Mouse (Mus musculus) midbrain, embryonic 16.5 days (tissue): ENCODE results near the gene Adamtsl5. TPM values are rescaled to one million over a fixed set of nuclear protein-coding genes. Genes with fewer than 3 reads are reported as not detected.

ENCODE experiments used
- ATAC-seq: fragments of 200-750 bp; cut with Nextera tagmentation; 2 replicates; pipeline ENCODE4 v1.8.0; 2017; ENCODE audit warnings: moderate TSS enrichment
- H3K27ac ChIP-seq: fragments of 300-500 bp; sonication (generic); 2 replicates; pipeline ENCODE4 v1.5.1; 2014; ENCODE audit warnings: mild to moderate bottlenecking, low read length, mixed read lengths
- H3K27me3 ChIP-seq: fragments of 300-500 bp; sonication (generic); 2 replicates; pipeline ENCODE4 v1.6.1; 2014; ENCODE audit warnings: low read depth, low read length, mixed read lengths; ENCODE audit not compliant: control insufficient read depth, insufficient read depth
- H3K36me3 ChIP-seq: fragments of 300-500 bp; sonication (generic); 2 replicates; pipeline ENCODE4 v1.6.1; 2014; ENCODE audit warnings: mild to moderate bottlenecking, low read length, moderate library complexity, mixed read lengths; ENCODE audit not compliant: control insufficient read depth, insufficient read depth
- H3K4me1 ChIP-seq: fragments of 300-500 bp; sonication (generic); 2 replicates; pipeline ENCODE4 v1.6.1; 2014; ENCODE audit warnings: mild to moderate bottlenecking, low read length, mixed read lengths; ENCODE audit not compliant: control insufficient read depth, insufficient read depth
- H3K4me2 ChIP-seq: fragments of 300-500 bp; sonication (generic); 2 replicates; pipeline ENCODE4 v1.6.1; 2014; ENCODE audit warnings: mild to moderate bottlenecking, low read length, mixed read lengths
- H3K4me3 ChIP-seq: fragments of 300-500 bp; sonication (generic); 2 replicates; pipeline ENCODE4 v1.5.1; 2014; ENCODE audit warnings: low read depth, mild to moderate bottlenecking, low read length, moderate library complexity, mixed read lengths
- H3K9ac ChIP-seq: fragments of 300-500 bp; sonication (generic); 2 replicates; pipeline ENCODE4 v1.6.1; 2014; ENCODE audit warnings: low read depth, low read length, mixed read lengths
- H3K9me3 ChIP-seq: fragments of 300-500 bp; sonication (generic); replicated peaks from 2 replicates; pipeline ENCODE4 v1.6.1; 2014; ENCODE audit warnings: mild to moderate bottlenecking, low read length, mixed read lengths; ENCODE audit not compliant: control insufficient read depth, poor library complexity, severe bottlenecking
- WGBS: fragments of 180-500 bp; shearing (Covaris S2); extraction: QIAGEN DNeasy Blood & Tissue Kit; methylation state at CpG from one replicate; pipeline ENCODE4 v1.1.7; 2014; 5-methylcytosine and 5-hydroxymethylcytosine counted together
- polyA plus RNA-seq: library from polyadenylated mRNA; unstranded; fragments of >200 nt; fragmentation: Nextera tagmentation; extraction: Ambion mirVana; gene quantifications from 2 replicates; pipeline ENCODE4 v1.2.1, GENCODE M21; 2015

Adamtsl5 gene
- polyA plus RNA-seq, 1 experiment from 2014 or later: 0.38 TPM

DNA sequence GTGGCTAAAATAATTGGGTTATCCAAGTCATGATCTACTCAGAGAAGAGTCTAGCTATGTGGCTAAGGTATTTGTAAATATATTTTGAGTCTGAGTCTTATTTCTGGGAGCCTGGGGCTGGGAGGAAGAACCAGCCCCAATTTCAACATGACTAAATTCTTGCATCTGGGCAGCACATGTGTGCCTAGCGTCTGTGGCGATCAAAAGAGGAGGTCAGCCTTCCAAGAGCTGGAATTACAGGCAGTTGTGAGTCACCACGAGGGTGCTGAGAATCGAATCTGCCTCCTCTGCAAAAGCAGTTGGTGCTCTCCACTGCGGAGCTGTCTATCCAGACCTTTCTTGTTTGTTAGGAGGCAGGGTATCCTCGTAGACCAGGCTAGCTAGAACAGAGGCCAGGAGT lies 17.5 kb upstream of the Adamtsl5 start:
- no peak for ATAC-seq
- Histone ChIP-seq H3K4me3 (no peak overlapping the region), H3K4me1 (peaks cover 2% of the 10 kb centered on the region; the same call in 1 of the 2 replicates), H3K9ac (no peak overlapping the region), H3K36me3 (no peaks in the 10 kb centered on the region), H3K27ac (no peak overlapping the region), H3K27me3 (no peaks in the 10 kb centered on the region; the same call in 1 of the 2 replicates), H3K4me2 (no peak overlapping the region), H3K9me3 (no peaks in the 10 kb centered on the region)
- WGBS: 72% methylated on average over 6 of the region's 6 CpGs

- Histone ChIP-seq H3K36me3 (no peaks in the 10 kb centered on the region), H3K27ac (no peak overlapping the region), H3K4me1 (peaks cover 2% of the 10 kb centered on the region; the same call in 1 of the 2 replicates), H3K27me3 (peaks cover under 1% of the 10 kb centered on the region), H3K4me3 (no peak overlapping the region), H3K9me3 (no peaks in the 10 kb centered on the region), H3K4me2 (no peak overlapping the region), H3K9ac (no peak overlapping the region)
- whole genome bisulfite sequencing: 25% methylated on average over 6 of the region's 6 CpGs
- ATAC-seq: peak; percentile 53; the same call in 1 of the 2 replicates
These were observed 15.5 kb upstream of the Adamtsl5 start for GRCm38 (mm10) chr10:80363734-80364133.

DNA sequence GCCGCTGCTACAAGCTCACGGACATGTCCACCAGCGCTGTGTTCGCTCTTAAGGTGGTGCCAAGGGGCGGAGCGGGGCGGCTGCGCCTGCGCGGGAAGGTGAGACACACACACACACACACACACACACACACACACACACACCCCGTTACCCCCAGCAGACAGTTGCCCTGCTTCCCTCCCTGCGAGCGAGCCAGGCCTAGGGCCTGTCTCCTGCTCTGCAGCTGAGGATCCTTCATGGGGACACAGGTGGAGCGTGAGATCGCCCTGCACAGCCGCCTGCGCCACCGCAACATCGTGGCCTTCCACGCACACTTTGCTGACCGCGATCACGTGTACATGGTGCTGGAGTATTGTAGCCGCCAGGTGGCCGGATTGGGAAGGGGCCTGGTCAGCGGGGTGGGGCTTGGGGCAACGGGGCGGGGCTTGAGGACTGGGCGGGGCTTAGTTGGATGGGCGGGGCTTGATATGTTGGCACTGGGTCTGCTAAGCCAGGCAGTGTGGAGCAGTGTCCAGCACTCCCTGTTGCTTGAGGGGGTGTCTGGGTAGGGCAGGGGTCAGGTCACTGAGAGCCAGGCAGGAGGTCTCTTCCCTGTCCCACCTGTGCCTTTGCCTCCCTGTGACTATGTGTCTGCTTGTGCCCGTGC lies 9.9 kb upstream of the Adamtsl5 start:
- peak; percentile 49 for ATAC-seq
- Histone ChIP-seq H3K9me3 (no peaks in the 10 kb centered on the region), H3K4me1 (peaks cover 12% of the 10 kb centered on the region), H3K27me3 (peaks cover 50% of the 10 kb centered on the region), H3K4me3 (peak overlapping the region; percentile 40), H3K9ac (peak overlapping the region; percentile 59), H3K27ac (no peak overlapping the region), H3K36me3 (no peaks in the 10 kb centered on the region), H3K4me2 (peak overlapping the region; percentile 68)
- 5% methylated on average over 29 of the region's 31 CpGs for WGBS

- 32% methylated on average over 7 of the region's 7 CpGs for WGBS
- H3K4me3 ChIP-seq: peak overlapping the region; percentile 40
- peak; percentile 46; the same call in 1 of the 2 replicates for ATAC-seq
- peak overlapping the region; percentile 68 for H3K4me2 ChIP-seq
- H3K9me3 ChIP-seq: no peaks in the 10 kb centered on the region
- no peak overlapping the region for H3K27ac ChIP-seq
- H3K4me1 ChIP-seq: peaks cover 12% of the 10 kb centered on the region
- H3K9ac ChIP-seq: peak overlapping the region; percentile 59; the same call in 1 of the 2 replicates
- no peaks in the 10 kb centered on the region for H3K36me3 ChIP-seq
- H3K27me3 ChIP-seq: peaks cover 58% of the 10 kb centered on the region
These were observed 9.1 kb upstream of the Adamtsl5 start for GRCm38 (mm10) chr10:80357336-80357735.

- H3K4me2 ChIP-seq: peak overlapping the region; percentile 71
- peak overlapping the region; percentile 44 for H3K4me3 ChIP-seq
- peak; percentile 16; the same call in 1 of the 2 replicates for ATAC-seq
- no peaks in the 10 kb centered on the region for H3K9me3 ChIP-seq
- no peak overlapping the region for H3K27ac ChIP-seq
- no peaks in the 10 kb centered on the region for H3K36me3 ChIP-seq
- peak overlapping the region; percentile 56 for H3K9ac ChIP-seq
- H3K4me1 ChIP-seq: peaks cover 12% of the 10 kb centered on the region
- H3K27me3 ChIP-seq: peaks cover 62% of the 10 kb centered on the region
- WGBS: under 1% methylated on average over 34 of the region's 34 CpGs
These were observed 8.5 kb upstream of the Adamtsl5 start for GRCm38 (mm10) chr10:80356737-80357136.

- H3K27ac ChIP-seq: no peak within 1 kb of the TSS
- H3K4me1 ChIP-seq: peaks cover 12% of the 10 kb centered on the region
- no peaks in the 10 kb centered on the region for H3K36me3 ChIP-seq
- ATAC-seq: no peak
- under 1% methylated on average over 51 of the region's 53 CpGs for WGBS
- peak within 1 kb of the TSS; percentile 44 for H3K4me3 ChIP-seq
- no peaks in the 10 kb centered on the region for H3K9me3 ChIP-seq
- H3K27me3 ChIP-seq: peaks cover 62% of the 10 kb centered on the region
- peak within 1 kb of the TSS; percentile 56 for H3K9ac ChIP-seq
- peak within 1 kb of the TSS; percentile 71 for H3K4me2 ChIP-seq
These were observed 7.9 kb upstream of the Adamtsl5 start, which contains the start of gene Plk5 for GRCm38 (mm10) chr10:80356001-80356682. Gene Plk5 (plus strand): TSS chr10:80356459.

- Histone ChIP-seq H3K4me3 (no peak overlapping the region), H3K9me3 (no peaks in the 10 kb centered on the region), H3K36me3 (no peaks in the 10 kb centered on the region), H3K4me1 (peaks cover 12% of the 10 kb centered on the region), H3K4me2 (no peak overlapping the region), H3K27ac (no peak overlapping the region), H3K9ac (no peak overlapping the region), H3K27me3 (peaks cover 69% of the 10 kb centered on the region)
- 8% methylated on average over 7 of the region's 9 CpGs for WGBS
- no peak for ATAC-seq
These were observed 7.2 kb upstream of the Adamtsl5 start for GRCm38 (mm10) chr10:80355431-80355830.

- Histone ChIP-seq H3K27ac (no peak overlapping the region), H3K4me1 (peaks cover 12% of the 10 kb centered on the region), H3K4me3 (no peak overlapping the region), H3K4me2 (no peak overlapping the region), H3K9me3 (no peaks in the 10 kb centered on the region), H3K9ac (no peak overlapping the region), H3K36me3 (no peaks in the 10 kb centered on the region), H3K27me3 (peaks cover 84% of the 10 kb centered on the region)
- 62% methylated on average over 8 of the region's 8 CpGs for WGBS
- ATAC-seq: no peak
These were observed 4.5 kb upstream of the Adamtsl5 start for GRCm38 (mm10) chr10:80352727-80353126.

DNA sequence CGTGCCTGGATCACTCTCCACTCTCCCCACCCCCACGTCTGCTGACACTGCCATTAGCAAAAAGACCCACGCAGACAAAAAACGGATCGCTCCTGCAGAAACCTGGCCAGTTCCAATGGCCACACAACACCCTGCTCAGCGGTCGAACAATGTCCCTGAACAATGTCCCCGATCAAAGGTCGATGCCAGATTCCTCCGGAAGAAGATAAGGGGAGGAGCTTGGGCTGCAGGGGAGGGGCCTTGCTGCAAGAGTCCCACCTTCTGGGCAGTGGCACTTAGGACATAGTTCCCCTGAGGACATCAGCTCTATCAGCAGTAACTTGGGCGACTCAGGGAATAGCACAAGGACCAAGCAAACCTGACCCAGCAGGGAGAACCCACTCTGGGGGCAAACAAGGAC lies 3.7 kb upstream of the Adamtsl5 start:
- H3K4me3 ChIP-seq: no peak overlapping the region
- peaks cover 11% of the 10 kb centered on the region for H3K4me1 ChIP-seq
- 19% methylated on average over 11 of the region's 11 CpGs for WGBS
- no peak overlapping the region for H3K27ac ChIP-seq
- H3K9me3 ChIP-seq: no peaks in the 10 kb centered on the region
- peaks cover 82% of the 10 kb centered on the region for H3K27me3 ChIP-seq
- ATAC-seq: no peak
- no peak overlapping the region for H3K4me2 ChIP-seq
- no peak overlapping the region for H3K9ac ChIP-seq
- H3K36me3 ChIP-seq: no peaks in the 10 kb centered on the region
